Mouse (Mus musculus) embryonic facial prominence, embryonic 13.5 days (tissue): ENCODE results near the gene Atp8b4. TPM values are rescaled to one million over a fixed set of nuclear protein-coding genes. Genes with fewer than 3 reads are reported as not detected.

Experiments used
- ATAC-seq: fragments of 200-750 bp; cut with Nextera tagmentation; 2 replicates; pipeline ENCODE4 v1.8.0; 2017; ENCODE audit warnings: low read depth; ENCODE audit not compliant: insufficient number of reproducible peaks, insufficient read depth, low FRiP score, low TSS enrichment
- H3K27ac ChIP-seq: fragments of 300-500 bp; sonication (generic); 2 replicates; pipeline ENCODE4 v1.5.1; 2015; ENCODE audit warnings: moderate library complexity, mild to moderate bottlenecking, inconsistent platforms
- H3K27me3 ChIP-seq: fragments of 300-500 bp; sonication (generic); 2 replicates; pipeline ENCODE4 v1.6.1; 2015; ENCODE audit warnings: mild to moderate bottlenecking, inconsistent platforms
- H3K36me3 ChIP-seq: fragments of 300-500 bp; sonication (generic); 2 replicates; pipeline ENCODE4 v1.6.1; 2015; ENCODE audit warnings: mild to moderate bottlenecking, inconsistent platforms
- H3K4me1 ChIP-seq: fragments of 300-500 bp; sonication (generic); 2 replicates; pipeline ENCODE4 v1.6.1; 2015; ENCODE audit warnings: inconsistent platforms
- H3K4me2 ChIP-seq: fragments of 300-500 bp; sonication (generic); 2 replicates; pipeline ENCODE4 v1.6.1; 2015; ENCODE audit warnings: moderate library complexity, mild to moderate bottlenecking, inconsistent platforms
- H3K4me3 ChIP-seq: fragments of 300-500 bp; sonication (generic); 2 replicates; pipeline ENCODE4 v1.5.1; 2015; ENCODE audit warnings: mild to moderate bottlenecking, inconsistent platforms
- H3K9ac ChIP-seq: fragments of 300-500 bp; sonication (generic); 2 replicates; pipeline ENCODE4 v1.6.1; 2015; ENCODE audit warnings: mild to moderate bottlenecking, inconsistent platforms
- H3K9me3 ChIP-seq: fragments of 300-500 bp; sonication (generic); 2 replicates; pipeline ENCODE4 v1.6.1; 2016; ENCODE audit warnings: inconsistent platforms
- WGBS: fragments of 180-500 bp; shearing (Covaris S2); methylation state at CpG from one replicate; pipeline ENCODE4 v1.1.7; 2015; ENCODE audit warnings: mixed read lengths; 5-methylcytosine and 5-hydroxymethylcytosine counted together
- polyA plus RNA-seq: library from polyadenylated mRNA; unstranded; fragments of >200 nt; fragmentation: Nextera tagmentation; extraction: Ambion mirVana; gene quantifications from 2 replicates; pipeline ENCODE4 v1.2.1, GENCODE M21; 2015

Atp8b4 gene
- polyA plus RNA-seq, 1 experiment from 2014 or later: 0.63 TPM

DNA sequence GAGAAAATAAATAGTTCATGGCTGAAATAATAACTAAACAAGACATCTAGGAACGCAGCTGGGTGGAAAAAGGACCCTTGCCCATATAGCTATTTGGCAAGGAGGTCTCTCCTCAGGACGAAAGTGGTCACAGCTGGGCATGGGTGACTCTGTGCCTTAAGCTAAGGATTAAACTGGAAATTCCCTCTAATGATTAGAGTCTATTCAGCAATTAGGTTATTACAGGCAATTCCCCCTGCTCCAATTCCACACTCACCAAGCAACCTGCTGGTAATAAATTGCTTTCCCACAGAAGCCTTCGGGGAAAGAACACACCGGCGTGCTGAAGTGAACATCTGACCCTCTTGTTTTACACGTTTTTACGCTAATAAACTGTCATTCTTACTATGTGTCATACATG lies 5.2 kb downstream of the Atp8b4 start:
- H3K27ac ChIP-seq: no peak overlapping the region
- WGBS: 63% methylated on average over 7 of the region's 7 CpGs
- no peaks in the 10 kb centered on the region for H3K9me3 ChIP-seq
- H3K4me1 ChIP-seq: no peaks in the 10 kb centered on the region
- no peak overlapping the region for H3K9ac ChIP-seq
- no peak for ATAC-seq
- no peak overlapping the region for H3K4me2 ChIP-seq
- H3K27me3 ChIP-seq: no peaks in the 10 kb centered on the region
- no peak overlapping the region for H3K4me3 ChIP-seq
- H3K36me3 ChIP-seq: no peaks in the 10 kb centered on the region

GRCm38 (mm10) chr2:126493306-126493705 lies 7.2 kb downstream of the Atp8b4 start:
- no peak for ATAC-seq
- 75% methylated on average over 8 of the region's 8 CpGs for WGBS
- Histone ChIP-seq H3K4me3 (no peak overlapping the region), H3K9me3 (no peaks in the 10 kb centered on the region), H3K9ac (no peak overlapping the region), H3K4me1 (no peaks in the 10 kb centered on the region), H3K27me3 (no peaks in the 10 kb centered on the region), H3K27ac (no peak overlapping the region), H3K36me3 (no peaks in the 10 kb centered on the region), H3K4me2 (no peak overlapping the region)

DNA sequence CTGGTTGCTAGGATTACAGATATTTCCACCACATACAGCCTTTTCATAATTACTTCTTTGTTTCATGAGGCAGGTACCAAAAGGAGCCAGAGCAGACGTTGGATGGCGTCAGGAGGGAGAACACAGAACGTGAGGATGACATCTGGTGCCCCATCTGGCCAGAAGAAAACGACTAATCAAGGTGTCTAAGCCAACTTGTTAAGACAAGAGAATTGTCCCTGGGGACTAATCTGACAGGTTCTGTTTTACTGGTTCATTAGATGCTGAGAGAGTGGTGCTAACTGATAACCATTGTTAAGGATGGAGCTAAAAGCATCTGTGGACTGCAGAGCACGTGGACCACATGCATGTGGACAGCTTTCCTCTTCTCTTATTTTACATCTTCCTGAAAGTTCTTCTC lies 7.8 kb downstream of the Atp8b4 start:
- H3K27me3 ChIP-seq: no peaks in the 10 kb centered on the region
- no peak overlapping the region for H3K4me3 ChIP-seq
- H3K36me3 ChIP-seq: no peaks in the 10 kb centered on the region
- no peaks in the 10 kb centered on the region for H3K4me1 ChIP-seq
- H3K9me3 ChIP-seq: no peaks in the 10 kb centered on the region
- H3K27ac ChIP-seq: no peak overlapping the region
- no peak for ATAC-seq
- 58% methylated on average over 5 of the region's 5 CpGs for WGBS
- H3K9ac ChIP-seq: no peak overlapping the region
- H3K4me2 ChIP-seq: no peak overlapping the region

GRCm38 (mm10) chr2:126491446-126491845 lies 9.0 kb downstream of the Atp8b4 start:
- H3K4me1 ChIP-seq: no peaks in the 10 kb centered on the region
- no peak overlapping the region for H3K9ac ChIP-seq
- H3K4me3 ChIP-seq: no peak overlapping the region
- no peak overlapping the region for H3K4me2 ChIP-seq
- H3K27me3 ChIP-seq: no peaks in the 10 kb centered on the region
- no peak overlapping the region for H3K27ac ChIP-seq
- H3K9me3 ChIP-seq: no peaks in the 10 kb centered on the region
- ATAC-seq: no peak
- WGBS: 85% methylated on average over 4 of the region's 4 CpGs
- H3K36me3 ChIP-seq: no peaks in the 10 kb centered on the region

DNA sequence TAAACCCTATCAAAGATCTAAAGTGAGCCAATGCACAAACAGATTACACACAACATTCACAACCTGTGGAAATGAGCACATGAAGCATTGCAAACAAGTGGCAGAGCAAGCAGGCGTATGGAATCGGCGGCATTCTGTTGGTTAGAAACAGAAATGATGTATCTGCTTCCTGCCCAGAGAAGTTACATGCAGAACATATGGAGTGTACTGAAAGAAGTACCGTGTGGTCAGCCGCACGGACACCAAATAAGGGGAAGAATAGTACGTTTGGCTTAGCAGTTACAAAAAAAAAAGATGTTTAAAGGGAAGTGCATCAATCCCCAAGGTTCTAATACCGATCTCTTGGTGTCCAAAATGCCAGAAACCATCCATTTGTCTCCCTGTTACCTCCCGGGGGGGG lies 9.9 kb downstream of the Atp8b4 start:
- no peak overlapping the region for H3K4me3 ChIP-seq
- H3K9me3 ChIP-seq: no peaks in the 10 kb centered on the region
- ATAC-seq: no peak
- H3K27me3 ChIP-seq: no peaks in the 10 kb centered on the region
- 86% methylated on average over 9 of the region's 9 CpGs for WGBS
- H3K36me3 ChIP-seq: no peaks in the 10 kb centered on the region
- no peak overlapping the region for H3K4me2 ChIP-seq
- H3K27ac ChIP-seq: no peak overlapping the region
- no peaks in the 10 kb centered on the region for H3K4me1 ChIP-seq
- no peak overlapping the region for H3K9ac ChIP-seq

DNA sequence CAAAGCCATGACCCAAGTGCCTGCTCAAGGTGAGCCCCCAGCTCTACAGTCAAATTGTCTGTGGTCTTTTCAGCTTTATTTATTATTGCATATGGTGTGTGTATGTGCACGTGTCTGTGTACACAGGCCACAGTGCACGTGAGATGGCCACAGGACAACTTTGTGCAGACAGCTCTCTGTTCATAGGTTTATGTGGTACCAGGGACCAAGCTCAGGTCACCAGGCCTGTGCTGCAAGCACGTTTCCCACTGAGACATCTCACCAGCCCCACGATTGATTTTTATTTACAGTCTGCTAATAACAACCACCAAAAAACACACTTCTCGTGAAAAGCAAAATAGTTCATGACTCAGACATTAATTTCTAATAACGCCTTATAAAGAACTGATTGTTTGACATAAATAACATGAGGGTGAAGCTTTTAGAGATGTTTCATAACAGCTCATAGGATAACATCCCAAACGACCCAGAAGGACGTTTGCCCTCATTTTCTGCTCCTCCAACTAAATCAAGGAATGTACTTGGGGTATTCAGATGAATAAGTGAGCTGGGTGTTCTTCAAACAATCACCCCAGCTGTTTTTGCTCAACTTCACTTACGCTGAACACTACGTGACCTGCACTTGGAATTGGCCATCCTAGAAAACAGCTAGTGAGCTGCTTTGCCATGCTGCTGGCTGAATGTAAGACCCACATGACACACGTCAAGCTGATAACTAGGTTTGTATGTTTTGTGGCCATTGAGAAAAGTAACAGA lies 15.0 kb downstream of the Atp8b4 start:
- Histone ChIP-seq H3K4me1 (no peaks in the 10 kb centered on the region), H3K27me3 (no peaks in the 10 kb centered on the region), H3K36me3 (no peaks in the 10 kb centered on the region), H3K9me3 (no peaks in the 10 kb centered on the region), H3K9ac (no peak overlapping the region), H3K27ac (no peak overlapping the region), H3K4me2 (no peak overlapping the region), H3K4me3 (no peak overlapping the region)
- WGBS: 77% methylated on average over 11 of the region's 11 CpGs
- no peak for ATAC-seq

GRCm38 (mm10) chr2:126483337-126483736 lies 17.1 kb downstream of the Atp8b4 start:
- no peak overlapping the region for H3K9ac ChIP-seq
- H3K4me1 ChIP-seq: no peaks in the 10 kb centered on the region
- 83% methylated on average over 6 of the region's 6 CpGs for WGBS
- H3K36me3 ChIP-seq: no peaks in the 10 kb centered on the region
- no peak overlapping the region for H3K4me2 ChIP-seq
- no peaks in the 10 kb centered on the region for H3K9me3 ChIP-seq
- no peak for ATAC-seq
- no peak overlapping the region for H3K4me3 ChIP-seq
- H3K27ac ChIP-seq: no peak overlapping the region
- no peaks in the 10 kb centered on the region for H3K27me3 ChIP-seq

- Histone ChIP-seq H3K9ac (no peak overlapping the region), H3K27ac (no peak overlapping the region), H3K4me3 (no peak overlapping the region), H3K4me1 (no peaks in the 10 kb centered on the region), H3K36me3 (no peaks in the 10 kb centered on the region), H3K4me2 (no peak overlapping the region), H3K27me3 (no peaks in the 10 kb centered on the region), H3K9me3 (no peaks in the 10 kb centered on the region)
- WGBS: 82% methylated on average over 7 of the region's 7 CpGs
- no peak for ATAC-seq
Measured at GRCm38 (mm10) chr2:126477556-126477955, 22.9 kb downstream of the Atp8b4 start.

DNA sequence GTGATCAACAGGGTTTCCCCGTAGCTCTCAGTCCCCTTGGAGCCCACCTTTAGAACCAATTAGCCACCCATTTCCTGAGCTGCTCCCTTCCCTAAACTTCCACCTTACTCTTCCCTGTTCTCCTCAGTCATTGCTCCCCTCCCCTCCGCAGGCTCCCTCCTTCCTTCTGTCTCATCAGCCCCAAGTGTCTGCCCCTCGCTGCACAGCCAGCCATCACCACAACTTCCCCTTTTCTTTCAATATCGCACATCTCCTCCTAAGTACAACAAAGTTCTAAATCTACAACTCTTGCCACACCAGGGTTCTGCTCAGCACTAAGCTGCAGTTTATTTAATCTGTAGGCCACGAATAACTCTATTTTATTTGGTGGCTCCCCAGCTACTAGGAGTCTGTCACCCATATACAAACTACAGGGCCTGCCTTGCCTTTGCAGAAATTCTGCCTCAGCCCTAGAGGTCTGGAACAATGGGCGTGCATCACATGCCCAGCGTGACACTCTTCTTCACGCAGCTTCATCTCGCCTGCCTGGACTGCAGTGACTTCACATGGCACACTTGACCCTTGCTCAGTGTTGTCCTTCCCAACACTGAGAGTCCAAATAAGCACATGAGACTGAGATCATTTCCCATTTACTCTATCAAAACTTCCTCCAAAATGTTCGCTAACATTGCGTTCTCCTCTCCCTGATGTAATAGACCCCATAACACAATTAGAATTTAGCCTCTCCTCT lies 24.6 kb downstream of the Atp8b4 start:
- Histone ChIP-seq H3K27ac (no peak overlapping the region), H3K4me3 (no peak overlapping the region), H3K4me2 (no peak overlapping the region), H3K9ac (no peak overlapping the region), H3K36me3 (no peaks in the 10 kb centered on the region), H3K4me1 (no peaks in the 10 kb centered on the region), H3K27me3 (no peaks in the 10 kb centered on the region), H3K9me3 (no peaks in the 10 kb centered on the region)
- WGBS: 85% methylated on average over 11 of the region's 11 CpGs
- no peak for ATAC-seq

DNA sequence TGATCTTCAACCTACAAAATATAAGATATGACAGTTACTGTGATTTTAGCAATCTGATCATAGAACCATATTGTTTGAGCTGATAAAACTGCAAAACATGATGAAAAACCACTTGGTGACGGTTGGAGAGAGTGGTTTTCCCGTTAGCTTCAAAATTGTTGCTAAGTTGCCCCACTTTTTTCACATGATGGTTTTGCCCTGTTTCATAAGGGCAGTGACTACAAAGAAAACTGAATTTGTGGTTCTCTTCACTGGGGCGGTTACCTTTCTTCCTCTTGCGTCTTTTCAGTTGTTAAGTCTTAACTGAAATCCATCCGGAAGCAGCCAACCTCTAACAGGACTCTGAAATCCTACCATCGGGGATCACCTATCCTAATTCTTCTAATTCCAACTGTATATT lies 26.5 kb downstream of the Atp8b4 start:
- H3K4me3 ChIP-seq: no peak overlapping the region
- H3K36me3 ChIP-seq: no peaks in the 10 kb centered on the region
- no peaks in the 10 kb centered on the region for H3K9me3 ChIP-seq
- no peaks in the 10 kb centered on the region for H3K27me3 ChIP-seq
- H3K4me2 ChIP-seq: no peak overlapping the region
- no peak overlapping the region for H3K27ac ChIP-seq
- ATAC-seq: no peak
- WGBS: 90% methylated on average over 6 of the region's 6 CpGs
- no peaks in the 10 kb centered on the region for H3K4me1 ChIP-seq
- H3K9ac ChIP-seq: no peak overlapping the region

GRCm38 (mm10) chr2:126472836-126473235 lies 27.6 kb downstream of the Atp8b4 start:
- no peak overlapping the region for H3K4me3 ChIP-seq
- H3K4me1 ChIP-seq: no peaks in the 10 kb centered on the region
- H3K4me2 ChIP-seq: no peak overlapping the region
- H3K27me3 ChIP-seq: no peaks in the 10 kb centered on the region
- no peaks in the 10 kb centered on the region for H3K36me3 ChIP-seq
- ATAC-seq: no peak
- H3K27ac ChIP-seq: no peak overlapping the region
- 73% methylated on average over 5 of the region's 5 CpGs for WGBS
- H3K9ac ChIP-seq: no peak overlapping the region
- H3K9me3 ChIP-seq: no peaks in the 10 kb centered on the region

- Histone ChIP-seq H3K4me2 (no peak overlapping the region), H3K27me3 (no peaks in the 10 kb centered on the region), H3K9me3 (no peaks in the 10 kb centered on the region), H3K4me1 (no peaks in the 10 kb centered on the region; the same call in 1 of the 2 replicates), H3K27ac (no peak overlapping the region), H3K36me3 (no peaks in the 10 kb centered on the region), H3K4me3 (no peak overlapping the region), H3K9ac (no peak overlapping the region)
- WGBS: 84% methylated on average over 4 of the region's 4 CpGs
- no peak for ATAC-seq
Measured at GRCm38 (mm10) chr2:126467790-126468189, 32.7 kb downstream of the Atp8b4 start.
